Mouse (Mus musculus) spleen, adult 12 weeks (tissue): ENCODE results near the gene Gm20772.
"Not testable (repeated sequence)": the region's sequence is repeated elsewhere in the genome, so short reads cannot be mapped to it uniquely, and the experiment has no call there.

Experiments used
- DNase-seq: peaks from one replicate; pipeline ENCODE4 v3.0.0; 2022; ENCODE audit warnings: low spot score

Gm20772 gene

DNA sequence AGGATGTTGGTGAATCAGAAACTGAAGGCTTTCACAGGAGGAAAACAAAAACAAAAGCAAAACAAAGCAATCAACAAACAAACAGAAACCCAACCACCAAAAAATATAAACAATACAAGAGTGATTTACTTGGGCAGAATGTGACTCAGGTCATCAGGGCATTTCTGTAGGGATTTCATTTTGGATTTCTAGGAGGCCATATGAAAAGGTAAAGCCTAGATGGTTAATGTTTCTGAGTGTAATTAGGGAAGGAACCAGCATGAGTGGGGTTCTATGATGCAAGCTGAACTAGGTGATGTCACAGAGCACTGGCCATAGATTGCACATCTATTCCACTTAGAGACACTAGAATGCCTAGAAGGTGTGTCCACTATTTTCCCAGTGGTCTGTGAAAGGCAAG lies at the start of gene Gm20772, which contains the start of gene Gm20831:
Gm20772 (plus strand) TSS at position 301 of the 400 bp plus-strand sequence.
Gm20831 (plus strand) TSS at position 301 of the 400 bp plus-strand sequence.
- DNase-seq: not testable (repeated sequence)

- not testable (repeated sequence) for DNase-seq
These were observed 28.4 kb upstream of the Gm20772 start, which contains the start of gene Gm21904 for GRCm38 (mm10) chrY:17846166-17846565. Gene Gm21904, minus strand, starts transcription at chrY:17846266.
